Mouse (Mus musculus): ENCODE measurements around the gene Scg2.

DNA sequence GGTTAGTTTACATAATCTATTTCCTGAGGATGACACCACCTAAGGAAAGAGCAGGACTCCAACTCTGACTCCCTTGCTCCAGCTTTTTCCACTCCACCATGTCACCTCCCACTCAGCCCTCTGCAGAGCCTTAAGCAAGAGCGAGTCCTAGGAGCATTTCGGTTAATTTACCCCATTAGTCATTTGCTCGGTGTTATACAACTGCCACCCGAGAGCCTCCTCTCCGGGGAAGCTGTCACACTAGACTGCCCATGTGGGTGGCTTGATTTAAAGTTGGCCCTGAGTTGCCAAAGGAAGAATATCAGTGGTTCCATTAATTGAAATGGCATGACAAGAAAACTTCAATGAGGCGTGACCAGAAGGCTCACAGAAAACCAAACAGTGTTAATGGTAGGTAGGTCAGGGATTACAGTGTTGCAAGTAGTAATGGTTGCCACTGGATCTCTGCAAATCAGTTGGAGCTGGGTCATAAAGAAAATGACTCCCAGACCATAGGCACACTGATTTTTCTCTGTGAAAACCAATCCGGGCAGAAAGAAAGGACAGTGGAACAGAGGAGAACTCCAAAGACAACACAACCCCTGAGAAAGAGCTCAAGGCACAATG, 33.5 kb downstream of the Scg2 start:
- TF ChIP-seq CTCF (IDR thresholded peaks at IDR 0.05; ENCODE audit: low read depth, low read length) (no peak), TAL1 (conservative IDR thresholded peaks at IDR 0.05; ENCODE audit: low read depth, low read length) (no peak), POLR2AphosphoS5 (IDR thresholded peaks at IDR 0.05; ENCODE audit: insufficient replicate concordance, low read depth, low read length) (no peak), GATA2 (IDR thresholded peaks at IDR 0.05; ENCODE audit: borderline replicate concordance, low read depth, low read length) (no peak)
